Mouse (Mus musculus) inflammation-experienced regulatory T-cells, adult 6 months (primary cell): ENCODE results near the gene Man1b1. TPM values are rescaled to one million over a fixed set of nuclear protein-coding genes. Genes with fewer than 3 reads are reported as not detected.

ENCODE experiments used
- ATAC-seq: one replicate; pipeline ENCODE4 v1.8.0; 2017
- polyA plus RNA-seq, 3 experiments: library from polyadenylated mRNA; unstranded; fragments of 100-300 nt; shearing (Covaris generic); gene quantifications; one replicate each; pipeline ENCODE4 v1.2.1; 2017

Man1b1 gene
- polyA plus RNA-seq: 10 to 100 TPM; 21.2 to 24.3 (median 23.1) TPM

DNA sequence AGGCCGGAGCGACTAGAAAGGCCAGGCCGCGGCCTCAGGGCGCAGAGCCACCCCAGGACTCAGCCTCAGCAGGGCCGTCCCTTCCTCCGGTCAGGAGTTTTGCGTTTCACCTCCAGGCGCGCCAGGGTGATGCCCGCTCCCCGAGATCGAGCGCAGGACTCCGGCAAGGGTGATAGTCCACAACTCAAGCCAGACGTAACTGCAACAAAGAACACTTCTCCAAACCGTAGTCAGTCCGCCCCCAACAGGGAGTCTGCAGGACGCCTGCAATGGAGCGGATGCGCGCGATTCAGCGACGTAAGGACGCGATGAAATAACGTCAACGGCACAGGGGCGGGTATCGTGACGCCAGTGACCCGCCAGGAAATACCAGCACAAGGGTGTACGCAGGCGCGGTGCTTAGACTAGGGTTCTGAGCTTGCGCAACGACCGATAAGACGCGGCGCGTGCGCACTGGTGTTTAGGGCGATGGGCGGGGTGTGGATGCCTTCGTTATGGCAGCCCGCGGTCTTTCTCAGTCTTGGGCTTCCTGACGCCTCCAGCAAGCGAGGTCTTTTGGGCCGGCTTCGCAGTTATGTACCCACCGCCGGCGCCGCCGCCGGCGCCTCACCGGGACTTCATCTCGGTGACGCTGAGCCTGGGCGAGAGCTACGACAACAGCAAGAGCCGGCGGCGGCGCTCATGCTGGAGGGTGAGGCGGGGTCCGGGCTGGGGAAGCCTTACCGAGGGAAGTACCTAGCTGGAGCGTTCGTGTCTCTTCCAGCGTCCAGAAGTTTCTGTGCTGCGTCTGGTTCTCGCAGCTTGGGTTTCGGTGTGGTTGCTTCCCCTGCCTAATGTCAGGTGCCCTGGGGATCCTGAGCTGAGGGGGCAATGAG lies at the start of gene Man1b1:
Man1b1 (plus strand) TSS at position 53 of the 875 bp plus-strand sequence.
- ATAC-seq: peak; percentile 99

DNA sequence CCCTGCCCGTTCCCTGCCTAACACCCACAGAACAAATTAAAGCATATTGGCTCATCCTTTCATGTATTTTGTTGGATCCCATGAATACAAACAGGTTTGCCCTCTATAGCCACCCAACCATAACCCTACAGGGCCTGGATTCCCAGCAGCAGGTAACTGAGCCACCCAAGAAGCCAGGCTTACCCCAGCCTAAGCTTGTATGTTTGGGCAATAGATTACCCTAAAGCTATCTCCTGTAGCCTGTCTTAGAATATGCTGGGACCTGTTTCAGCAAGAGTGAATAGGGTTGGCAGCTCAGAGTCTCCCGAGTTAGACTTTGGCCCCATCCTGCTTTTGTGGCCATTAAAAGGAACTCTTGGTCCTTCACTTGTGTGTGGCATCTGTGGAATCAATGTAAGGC lies 46.6 kb upstream of the Man1b1 start:
- no peak for ATAC-seq

DNA sequence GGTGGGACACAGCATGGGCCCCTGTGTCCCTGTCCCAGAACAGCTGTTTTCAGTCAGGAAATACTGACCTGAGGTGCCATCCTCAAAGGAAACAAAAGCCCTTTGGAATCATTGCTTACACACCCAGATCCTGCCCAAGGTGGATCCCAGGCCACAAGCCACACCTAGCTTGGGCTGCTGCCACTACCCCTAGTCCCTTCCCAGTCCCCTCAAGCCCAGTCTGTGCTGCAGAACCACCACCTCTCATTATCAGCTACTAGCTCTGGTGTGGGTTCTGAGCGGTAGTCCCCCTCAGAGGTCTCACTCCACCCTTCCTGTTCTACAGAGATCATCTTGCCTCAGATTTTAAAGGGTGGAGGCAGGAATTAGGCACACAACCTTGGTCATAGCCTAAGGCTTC lies 45.8 kb upstream of the Man1b1 start:
- no peak for ATAC-seq

DNA sequence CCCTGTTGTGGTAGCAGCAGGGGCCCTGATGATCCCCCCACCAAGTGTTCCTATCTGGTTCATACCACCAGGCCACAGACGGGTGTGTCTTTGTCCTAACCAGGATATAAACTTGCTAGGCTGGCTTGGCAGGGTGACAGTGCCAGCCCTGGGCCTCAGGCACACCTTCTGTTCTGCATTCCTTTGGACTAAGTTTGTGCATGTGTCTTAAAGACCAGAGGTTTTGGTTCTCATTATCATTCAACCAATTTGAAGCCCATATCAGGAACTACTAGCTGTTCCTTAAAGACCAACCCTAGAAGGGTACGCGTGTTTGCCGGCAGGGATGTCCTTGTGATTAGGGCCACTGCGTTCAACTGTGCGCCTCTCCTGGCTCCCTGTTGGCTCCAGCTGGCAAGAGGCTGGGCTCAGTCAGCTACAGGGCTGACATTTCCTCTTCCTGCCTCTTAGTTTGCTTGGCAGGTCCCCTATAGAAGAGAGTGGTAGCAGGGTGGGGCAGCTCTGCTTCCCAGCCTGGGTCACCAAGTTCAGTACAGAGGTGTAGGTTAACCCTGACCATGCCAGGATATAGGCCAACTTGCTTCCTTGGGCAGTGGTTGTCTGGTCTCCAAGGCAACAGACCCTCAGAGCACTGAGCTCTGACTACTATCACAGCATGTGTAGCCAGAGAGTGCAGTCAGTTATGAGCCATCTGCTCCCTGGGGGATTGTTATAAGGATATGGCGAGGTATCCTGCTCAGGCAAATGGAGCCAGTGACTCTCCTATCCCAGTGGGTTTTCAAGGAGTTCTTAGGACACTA lies 45.1 kb upstream of the Man1b1 start:
- ATAC-seq: no peak

DNA sequence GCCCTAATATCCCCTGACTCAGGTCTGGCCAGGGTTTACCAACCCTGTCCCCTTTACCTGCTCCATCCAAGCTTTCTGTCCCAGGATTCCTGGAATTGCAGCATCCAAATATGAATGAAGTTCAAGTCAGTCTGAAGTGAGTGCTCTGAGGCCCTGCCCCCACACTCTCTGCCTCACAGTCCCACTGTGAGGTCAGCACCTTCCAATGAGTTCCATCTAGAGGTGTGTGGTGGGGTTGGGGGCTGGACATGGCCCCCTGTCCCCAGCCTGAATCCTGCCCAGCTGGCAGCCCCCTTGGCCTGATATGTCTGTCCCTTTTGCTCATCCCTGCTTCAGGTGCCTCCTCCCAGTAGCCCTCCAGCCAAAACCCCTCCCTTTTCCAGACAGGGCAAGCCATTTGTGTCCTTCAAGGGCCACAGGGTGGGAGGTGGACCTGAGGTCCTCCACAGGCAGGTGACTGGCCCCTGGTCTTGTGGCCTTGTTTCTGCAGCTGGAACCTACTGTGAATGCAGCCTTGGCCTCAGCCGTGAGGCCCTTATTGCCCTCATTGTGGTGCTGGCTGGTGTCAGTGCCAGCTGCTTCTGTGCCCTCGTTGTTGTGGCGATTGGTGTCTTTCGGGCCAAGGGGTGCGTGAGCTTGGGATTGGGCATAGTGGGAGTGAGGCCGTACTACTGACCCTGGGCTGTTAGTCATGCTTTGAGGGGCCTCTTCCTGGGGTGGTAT lies 44.0 kb upstream of the Man1b1 start, which contains the start of gene Tmem210:
Tmem210 (plus strand) TSS at position 219 of the 723 bp plus-strand sequence.
- no peak for ATAC-seq

DNA sequence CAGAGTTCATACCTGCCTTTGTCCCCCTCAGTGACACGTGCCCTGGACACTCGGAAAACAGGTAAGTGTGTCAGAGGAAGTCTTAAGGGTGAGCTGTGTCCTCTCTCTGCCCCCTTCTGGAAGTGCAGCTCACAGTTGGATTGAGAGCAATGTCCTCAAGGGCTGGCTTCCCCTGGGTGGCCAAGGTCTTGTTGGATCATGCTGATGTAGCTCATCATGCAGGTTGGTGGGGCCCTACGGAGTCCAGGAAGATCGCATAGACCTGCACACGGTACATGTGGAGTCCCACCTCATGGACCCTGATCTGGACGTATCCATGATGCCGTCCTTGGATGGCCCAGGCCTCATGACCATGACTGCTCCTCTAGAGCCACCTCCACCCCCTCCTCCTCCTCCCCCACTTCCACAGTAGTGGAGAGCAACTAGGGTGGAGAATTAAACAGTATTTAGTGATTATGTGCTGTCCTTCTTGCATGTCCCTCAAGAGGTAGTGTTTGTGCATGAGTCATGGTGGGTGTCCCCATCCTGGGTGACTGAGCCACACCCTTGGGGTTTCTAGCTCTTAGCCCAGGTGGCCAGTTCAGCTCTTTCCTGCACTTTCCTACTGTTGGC lies 43.3 kb upstream of the Man1b1 start:
- ATAC-seq: no peak

DNA sequence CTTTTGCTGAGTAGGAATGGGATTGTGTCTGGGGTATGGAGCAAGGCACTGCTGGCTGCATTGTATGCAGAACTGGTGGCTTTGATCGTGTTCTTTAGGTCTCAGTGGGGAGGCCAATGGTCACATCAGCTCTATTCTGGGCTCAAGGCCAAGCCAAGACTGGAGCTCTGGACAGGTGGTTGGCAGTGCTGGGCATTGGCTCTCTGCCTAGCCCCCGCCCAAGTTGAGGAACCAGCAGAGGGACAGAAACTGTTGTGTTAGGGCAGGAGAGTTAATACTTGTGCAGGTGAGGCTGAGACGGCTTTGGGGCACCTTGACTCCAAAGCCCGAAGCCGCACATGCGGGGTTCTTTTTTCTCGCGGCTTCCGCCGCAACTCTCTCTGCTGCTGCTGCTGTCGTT lies 42.5 kb upstream of the Man1b1 start, which contains the start of gene Lrrc26:
Lrrc26 (plus strand) TSS at position 265 of the 400 bp plus-strand sequence.
- ATAC-seq: no peak

DNA sequence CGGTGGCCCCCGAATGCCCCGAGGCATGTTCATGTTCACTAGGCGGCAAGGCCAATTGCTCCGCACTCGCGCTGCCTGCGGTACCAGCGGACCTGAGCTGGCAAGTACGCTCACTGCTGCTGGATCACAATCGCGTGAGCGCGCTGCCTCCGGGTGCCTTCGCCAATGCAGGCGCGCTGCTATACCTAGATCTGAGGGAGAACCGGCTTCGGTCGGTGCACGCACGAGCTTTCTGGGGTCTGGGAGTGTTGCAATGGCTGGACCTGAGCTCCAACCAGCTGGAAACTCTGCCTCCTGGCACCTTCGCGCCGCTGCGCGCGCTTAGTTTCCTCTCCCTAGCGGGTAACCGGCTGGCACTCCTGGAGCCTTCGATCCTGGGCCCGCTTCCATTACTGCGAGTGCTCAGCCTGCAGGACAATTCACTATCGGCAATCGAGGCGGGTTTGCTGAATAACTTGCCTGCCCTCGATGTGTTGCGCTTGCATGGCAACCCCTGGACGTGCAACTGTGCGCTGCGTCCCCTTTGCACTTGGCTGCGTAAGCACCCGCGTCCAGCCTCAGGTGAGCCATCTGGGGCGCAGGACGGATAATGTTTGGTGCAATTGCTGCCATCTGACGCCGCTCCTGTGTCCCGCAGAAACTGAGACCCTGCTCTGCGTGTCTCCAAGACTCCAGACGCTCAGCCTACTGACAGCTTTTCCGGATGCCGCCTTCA lies 41.9 kb upstream of the Man1b1 start:
- ATAC-seq: no peak

DNA sequence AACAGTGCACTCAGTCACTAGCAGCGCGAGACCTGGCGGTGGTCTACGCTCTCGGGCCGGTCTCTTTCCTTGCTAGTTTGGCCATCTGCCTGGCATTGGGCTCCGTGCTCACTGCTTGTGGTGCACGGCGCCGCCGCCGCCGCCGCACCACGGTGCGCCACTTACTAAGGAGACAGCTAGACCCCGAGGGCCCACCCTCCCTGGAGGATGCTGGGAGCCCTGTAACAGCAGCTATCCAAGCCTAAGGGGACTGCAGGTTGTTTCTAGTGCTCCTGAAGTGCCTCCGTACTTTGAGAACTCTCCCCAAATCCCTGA lies 41.4 kb upstream of the Man1b1 start:
- ATAC-seq: no peak

DNA sequence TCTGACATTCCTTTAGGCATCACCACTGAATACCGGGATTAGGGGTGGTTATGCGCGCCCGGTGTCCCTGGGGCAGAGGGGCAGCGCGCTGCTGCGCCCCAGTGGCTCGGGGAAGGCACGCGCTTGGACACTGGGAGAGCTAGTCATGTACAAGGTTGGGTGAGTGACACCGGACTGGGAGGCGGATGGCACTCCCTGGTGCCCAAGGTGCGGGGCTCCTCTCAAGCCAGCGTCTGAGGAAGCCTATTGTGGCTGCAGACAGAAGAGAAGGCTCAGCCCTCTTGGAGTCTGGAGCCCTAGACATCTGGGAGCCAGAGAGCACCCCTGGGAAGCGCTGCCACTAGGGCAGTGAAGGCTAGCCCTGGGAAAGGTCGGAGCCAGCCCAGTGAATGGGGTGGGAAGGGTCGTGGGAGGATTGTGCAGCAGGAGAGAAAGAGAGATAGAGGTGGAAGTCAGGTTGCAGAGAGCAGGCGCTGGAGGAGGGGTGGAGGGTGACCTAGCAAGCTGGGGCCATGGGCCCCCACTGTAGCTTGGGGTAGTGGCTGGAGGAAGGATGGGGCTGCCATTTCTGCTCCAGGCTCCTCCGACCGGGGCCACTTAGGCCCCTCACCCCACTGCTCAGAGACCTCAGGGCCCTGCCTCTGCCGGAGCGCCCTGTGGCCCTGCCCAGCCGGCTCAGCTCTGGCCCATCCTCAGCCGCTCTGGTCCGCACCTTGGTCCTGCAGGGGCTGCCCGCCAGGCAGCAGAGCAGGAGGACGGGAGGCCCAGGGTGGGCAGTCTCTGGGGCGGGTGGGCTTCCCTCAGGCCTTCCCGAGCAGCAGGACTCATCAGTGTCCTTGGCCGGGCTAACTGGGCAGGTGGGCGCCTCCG lies 40.7 kb upstream of the Man1b1 start:
- ATAC-seq: no peak

DNA sequence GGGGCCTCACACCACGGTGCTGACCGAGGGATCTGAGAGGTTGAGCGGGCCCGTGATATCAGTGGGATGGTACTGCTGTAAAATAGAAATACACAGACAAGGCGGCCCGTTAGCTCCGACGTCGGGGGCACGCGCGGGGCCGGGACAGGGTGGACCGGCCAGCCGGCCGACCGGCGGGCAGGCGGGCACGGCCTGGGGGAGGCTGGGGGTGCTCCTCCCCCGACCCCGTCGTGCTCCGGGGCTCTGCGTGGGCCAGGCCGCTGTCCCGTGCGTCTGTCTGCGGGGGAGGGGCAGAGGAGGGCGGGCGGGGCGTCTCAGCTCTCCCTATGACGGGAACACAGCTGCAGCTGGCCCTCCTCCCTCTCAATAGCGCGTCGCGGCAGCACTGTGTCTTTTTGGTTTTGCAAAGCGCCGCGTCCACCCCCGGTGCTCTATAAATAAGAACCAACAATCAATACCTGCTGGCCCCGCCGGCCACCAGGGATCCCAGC lies 40.0 kb upstream of the Man1b1 start:
- no peak for ATAC-seq

DNA sequence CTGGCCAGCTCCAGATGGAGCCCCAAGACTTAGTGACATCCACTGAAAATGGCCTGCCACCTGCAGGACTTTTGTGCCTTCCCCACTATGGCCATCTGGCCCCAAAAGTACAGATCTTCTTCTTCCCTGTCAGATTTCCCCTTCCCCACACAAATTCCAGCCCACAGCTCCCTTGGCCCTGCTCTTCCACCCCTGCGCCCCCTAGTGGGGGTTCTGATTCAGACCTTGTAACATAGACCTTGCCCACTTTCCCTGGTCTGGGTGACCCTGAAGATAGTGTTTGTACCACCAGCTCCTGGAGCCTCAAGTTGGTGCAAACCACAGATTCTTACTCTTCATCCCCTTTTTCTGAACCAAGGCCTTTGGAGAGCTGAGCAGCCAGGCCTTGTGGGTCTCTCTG lies 39.3 kb upstream of the Man1b1 start:
- peak; percentile 46 for ATAC-seq

DNA sequence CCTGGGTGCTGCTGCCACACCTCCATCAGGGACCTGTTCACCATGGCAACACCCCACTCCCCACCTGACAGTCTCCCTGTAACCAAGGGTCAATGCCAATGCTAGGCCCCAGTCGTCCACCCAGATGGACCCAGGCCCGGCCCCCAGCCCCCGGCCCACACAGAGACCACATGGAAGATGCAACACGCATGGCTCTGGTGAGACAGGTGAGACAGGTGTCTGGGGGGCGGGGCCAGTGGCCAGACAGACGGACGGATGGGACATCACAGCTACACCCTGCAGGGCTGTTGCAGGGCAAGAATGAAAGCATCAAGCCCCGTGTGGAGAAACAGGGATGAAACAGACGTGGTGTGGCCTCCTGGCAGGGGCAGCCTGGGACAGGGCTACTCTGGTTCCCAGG lies 38.4 kb upstream of the Man1b1 start:
- ATAC-seq: no peak

DNA sequence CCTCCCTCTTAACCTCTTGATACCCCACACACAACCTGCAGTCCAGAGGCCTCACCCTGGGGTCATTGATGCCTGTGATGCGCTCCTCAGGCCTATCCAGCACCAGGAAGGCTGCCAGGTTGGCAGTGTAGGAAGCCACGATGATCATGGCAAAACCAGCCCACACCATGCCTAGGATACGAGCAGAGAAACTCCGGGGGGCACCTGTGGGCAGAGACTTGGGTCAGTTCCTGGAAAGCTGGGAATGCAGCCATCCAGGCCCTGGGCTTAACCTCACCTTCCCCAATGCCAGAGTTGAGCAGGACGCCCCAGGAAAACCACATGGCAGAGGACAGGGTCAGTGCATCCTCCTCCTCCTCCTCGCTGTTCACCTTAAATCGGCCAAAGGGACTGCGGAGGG lies 35.0 kb upstream of the Man1b1 start:
- ATAC-seq: no peak

DNA sequence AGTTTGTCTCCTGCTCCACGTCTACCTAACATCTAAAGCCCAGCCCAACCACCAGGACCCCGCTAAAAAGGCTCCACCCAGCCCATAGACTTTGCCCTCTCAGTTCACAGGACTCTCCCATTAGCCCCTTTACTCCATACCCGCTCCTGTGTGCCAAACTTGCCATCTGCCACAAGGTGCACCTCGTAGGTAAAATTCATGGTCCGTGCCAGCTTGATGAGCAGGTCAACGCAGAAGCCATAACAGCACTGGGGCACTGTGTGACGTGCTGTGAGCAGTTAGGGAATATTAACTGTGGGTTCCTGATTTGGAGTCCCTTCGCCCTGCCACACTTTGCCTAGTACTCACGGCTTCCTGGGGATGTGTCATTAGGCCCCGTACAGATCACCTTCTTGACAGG lies 34.1 kb upstream of the Man1b1 start:
- no peak for ATAC-seq

DNA sequence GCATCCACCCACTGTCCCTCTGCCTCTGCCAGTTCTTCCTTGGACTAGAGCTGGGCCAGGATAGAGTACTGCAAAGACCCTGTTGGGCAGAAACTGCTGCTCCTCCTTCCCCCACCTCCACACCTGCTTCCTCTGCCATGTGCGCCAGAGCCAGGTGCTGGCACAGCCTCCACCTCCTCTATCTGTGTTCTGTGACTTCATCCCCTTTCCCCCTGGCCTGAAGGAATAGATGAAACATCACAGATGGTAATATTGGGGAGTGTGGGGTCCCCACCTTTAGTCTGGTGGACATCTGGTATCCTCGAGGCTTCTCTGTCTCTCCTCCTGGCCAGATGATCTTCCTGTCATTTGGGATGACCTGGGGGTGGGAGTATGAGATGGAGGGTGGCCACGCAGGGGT lies 28.7 kb upstream of the Man1b1 start:
- no peak for ATAC-seq

DNA sequence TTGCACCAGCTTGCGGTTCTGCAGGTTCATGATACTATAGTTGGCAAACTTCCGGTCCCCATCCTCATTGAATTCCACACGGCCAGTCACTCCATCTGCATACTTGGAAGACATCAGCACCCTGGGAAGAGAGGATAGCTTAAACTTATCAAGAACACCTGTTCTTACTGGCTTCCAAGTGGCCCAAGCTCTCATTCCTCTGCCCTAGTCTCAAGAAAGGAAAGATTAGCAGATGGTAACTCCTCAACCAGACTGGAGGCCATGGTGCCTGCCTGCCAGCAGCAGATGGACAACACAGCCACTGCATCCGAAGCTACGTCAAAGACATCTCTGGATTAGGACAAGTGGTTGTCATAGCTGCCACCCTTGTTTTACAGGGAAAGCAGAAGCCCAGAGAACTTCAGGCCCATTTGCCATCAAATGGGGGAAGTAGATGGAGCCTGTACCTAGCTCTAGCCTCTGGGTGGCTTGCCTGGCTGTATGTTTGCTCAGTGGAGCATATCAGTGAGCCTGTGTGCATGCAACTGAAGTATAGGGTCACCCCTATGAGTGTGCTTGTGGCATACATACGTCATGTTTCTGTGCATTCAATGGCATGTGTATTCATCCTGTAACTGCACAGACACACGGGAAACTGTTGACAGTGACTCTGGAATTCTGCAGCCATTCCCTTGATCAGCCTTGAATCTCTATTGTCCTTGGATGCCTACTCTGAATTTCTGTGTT lies 28.0 kb upstream of the Man1b1 start:
- no peak for ATAC-seq

DNA sequence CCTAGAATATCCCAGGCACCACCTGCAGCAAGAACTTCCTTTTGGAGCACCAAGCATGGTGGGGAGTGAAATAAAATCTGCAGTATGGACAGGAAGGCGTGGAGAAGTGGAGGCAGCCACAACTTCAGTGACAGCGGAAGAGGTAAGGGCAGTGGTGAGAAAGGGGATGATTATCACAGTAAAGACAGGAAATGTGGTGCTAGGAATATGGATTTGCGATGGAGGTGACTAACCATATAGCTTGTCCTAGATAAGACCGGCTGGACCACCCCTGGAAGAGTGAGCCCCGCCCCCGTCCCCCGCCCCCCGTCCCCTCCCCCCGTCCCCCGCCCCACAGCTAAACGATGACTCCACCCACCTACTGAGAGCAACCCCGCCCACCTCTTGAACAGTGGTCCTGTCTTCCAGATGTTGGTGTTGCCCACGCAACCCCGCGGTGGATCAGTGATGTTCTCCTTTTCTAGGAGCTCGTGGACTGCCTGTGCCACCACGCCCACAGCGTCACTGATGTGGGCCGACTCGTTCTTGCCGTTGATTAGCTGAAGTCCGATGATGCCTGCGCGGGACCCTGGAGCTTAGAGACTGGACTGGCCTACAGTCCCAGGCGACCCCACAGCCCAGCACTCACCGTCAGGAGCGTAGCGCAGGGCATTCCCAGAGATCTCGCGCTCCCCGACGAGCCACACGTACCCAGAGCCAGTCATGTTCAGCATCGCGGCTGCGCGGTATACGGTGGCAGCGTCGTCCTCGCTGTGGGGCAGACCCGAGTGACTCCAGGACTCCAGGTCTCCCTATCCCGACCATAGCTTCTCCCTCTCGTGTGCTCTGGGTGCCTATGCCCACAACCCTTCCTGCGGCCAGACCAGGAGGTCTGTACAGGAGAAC lies 27.2 kb upstream of the Man1b1 start:
- peak; percentile 71 for ATAC-seq
